Mouse (Mus musculus) yolk sac, embryonic 10.5 days (tissue): Measurements from ENCODE around the gene Azi2.

Experiments used
- DNase-seq: peaks from one replicate; pipeline ENCODE4 v3.0.0-alpha.2; 2017; ENCODE audit warnings: low spot score

Azi2 gene

GRCm38 (mm10) chr9:118040218-118041021, at the start of gene Azi2:
Gene Azi2 (plus strand): TSS chr9:118040499.
- peak; percentile 97 for DNase-seq

DNA sequence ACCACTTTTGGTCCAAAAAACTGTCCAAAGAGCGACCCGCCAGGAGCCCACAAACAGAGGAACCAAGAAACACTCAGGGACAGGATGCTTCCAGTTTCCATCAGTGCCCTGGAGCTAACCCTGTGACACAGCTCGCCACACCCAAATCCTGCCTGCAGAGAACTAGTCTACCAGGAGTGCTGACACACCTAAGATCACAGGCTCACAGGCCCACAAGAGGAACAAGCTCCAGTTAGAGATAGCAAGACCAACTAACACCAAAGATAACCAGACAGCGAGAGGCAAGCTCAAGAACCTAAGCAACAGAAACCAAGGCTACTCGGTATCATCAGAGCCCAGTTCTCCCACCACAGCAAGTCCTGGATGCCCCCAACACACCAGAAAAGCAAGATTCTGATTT, 43.7 kb upstream of the Azi2 start:
- DNase-seq, result no peak

GRCm38 (mm10) chr9:118001488-118001887, 38.8 kb upstream of the Azi2 start:
- DNase-seq, result no peak

DNA sequence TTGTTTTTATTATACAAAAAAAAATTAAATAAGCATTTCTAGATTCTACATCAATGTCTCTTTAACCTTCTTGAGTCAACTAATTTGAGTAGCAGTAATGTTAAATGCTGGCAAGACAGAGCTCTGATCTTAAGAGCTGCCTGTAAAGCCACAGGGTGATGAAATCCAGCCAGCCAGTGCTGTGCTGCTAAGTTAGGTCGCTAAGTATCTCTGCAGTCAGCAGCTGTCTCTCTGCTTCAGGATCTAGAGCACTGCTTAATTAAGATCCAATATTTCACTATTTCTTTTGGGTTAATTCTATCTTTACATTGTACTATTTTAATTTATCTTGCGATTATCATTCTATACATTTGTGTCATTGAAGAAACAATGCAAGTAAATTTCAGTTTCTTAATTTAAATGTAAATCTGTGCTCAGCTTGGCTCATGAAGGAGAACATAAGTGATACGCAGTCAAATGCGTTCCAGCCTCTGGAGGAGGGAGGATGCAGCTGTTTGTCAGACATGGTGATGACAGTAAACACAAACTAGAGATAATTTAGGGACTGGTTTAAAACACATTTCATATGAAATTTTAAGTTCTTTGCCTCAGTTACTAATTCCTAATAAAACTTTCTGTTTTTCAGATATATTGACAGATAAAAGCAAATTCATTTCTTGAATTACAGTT, 36.9 kb upstream of the Azi2 start:
- DNase-seq, result no peak

- no peak for DNase-seq
Observed at GRCm38 (mm10) chr9:118003937-118004336, 36.4 kb upstream of the Azi2 start.

- no peak for DNase-seq
Observed at GRCm38 (mm10) chr9:118012928-118013327, 27.4 kb upstream of the Azi2 start.

GRCm38 (mm10) chr9:118024966-118025365, 15.3 kb upstream of the Azi2 start:
- no peak for DNase-seq

DNA sequence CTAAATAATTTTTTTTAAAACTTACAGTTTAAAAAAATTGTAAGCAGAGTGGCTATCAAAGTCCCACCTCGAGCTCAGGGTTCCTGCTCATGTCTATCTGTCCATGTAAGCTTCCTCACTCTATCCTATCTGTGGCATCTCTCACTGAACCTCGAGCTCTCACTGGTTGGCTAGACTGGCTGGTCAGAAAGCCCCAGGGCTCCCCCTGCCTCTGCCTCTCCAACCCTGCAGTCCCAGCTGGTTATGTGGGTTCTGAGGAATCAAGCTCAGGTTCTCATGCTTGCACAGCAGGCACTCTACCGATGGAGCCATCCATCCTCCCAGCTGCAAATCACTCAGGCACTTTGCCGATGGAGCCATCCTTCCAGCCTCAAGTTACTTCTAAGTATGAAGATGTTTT, 10.8 kb upstream of the Azi2 start:
- no peak for DNase-seq

- DNase-seq, result no peak
Observed at GRCm38 (mm10) chr9:118030252-118030651, 10.0 kb upstream of the Azi2 start.

DNA sequence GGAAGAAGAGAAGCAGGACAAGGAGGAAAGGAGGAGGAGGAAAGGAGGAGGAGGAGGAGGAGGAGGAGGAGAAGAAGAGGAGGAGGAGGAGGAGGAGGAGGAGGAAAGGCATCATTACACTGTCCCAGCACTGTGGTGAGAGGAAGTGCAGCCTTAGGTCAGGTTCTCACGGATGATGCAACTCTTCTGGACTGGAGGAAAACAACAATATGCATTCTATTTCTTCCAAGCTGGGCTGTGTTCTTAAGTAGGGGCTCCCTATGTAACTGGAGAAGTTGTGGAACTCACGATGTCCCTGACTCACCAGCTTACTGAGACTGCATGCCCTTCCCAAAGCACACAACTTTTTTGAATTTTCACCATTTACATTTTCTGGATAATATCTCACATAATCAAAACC, 8.6 kb upstream of the Azi2 start:
- no peak for DNase-seq

GRCm38 (mm10) chr9:118034990-118035389, 5.3 kb upstream of the Azi2 start:
- DNase-seq, result no peak

DNA sequence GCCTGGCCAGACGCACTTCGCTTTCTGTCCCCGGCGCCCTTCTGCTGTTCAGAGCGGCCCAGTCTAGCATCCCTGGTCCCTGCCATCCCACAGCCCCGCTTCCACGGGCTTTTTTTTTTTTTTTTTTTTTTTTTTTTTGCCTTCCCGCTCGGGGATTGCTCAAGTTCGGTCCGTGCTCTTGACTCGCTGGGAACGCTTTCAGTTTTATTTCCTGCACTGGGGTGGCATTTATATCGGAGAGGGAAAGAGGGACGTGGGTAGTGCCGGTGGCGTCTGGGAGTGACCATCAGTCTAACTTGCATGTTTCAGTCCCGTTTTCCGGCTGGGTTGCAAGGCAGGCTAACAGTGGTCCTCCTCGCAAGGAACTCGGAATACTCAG, 712 bp downstream of the Azi2 start:
- DNase-seq, result no peak

DNA sequence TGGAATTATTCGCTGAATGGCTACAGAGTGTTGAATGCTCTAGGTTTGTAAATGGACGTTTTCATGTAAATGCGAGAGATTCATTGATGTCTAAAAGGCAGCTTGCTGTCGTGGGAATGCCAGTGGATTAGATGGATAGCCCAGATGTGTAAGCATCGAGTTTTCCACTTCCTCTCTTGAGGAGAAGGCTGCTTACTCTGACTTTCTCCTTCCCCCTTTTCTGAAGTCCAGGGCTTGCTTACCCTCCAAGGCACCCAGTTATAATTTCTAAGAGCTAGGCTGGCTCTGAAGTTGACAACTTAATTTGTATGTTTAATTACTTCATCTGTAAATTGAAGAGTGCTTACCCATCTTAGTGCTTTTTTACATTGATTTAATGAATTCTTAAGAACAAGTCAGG, 1.3 kb downstream of the Azi2 start:
- DNase-seq, result no peak

- DNase-seq, result no peak
Observed at GRCm38 (mm10) chr9:118042738-118043137, 2.4 kb downstream of the Azi2 start.

- no peak for DNase-seq
Observed at GRCm38 (mm10) chr9:118043581-118043980, 3.3 kb downstream of the Azi2 start.

GRCm38 (mm10) chr9:118045011-118045533, 4.8 kb downstream of the Azi2 start:
- DNase-seq, result no peak

DNA sequence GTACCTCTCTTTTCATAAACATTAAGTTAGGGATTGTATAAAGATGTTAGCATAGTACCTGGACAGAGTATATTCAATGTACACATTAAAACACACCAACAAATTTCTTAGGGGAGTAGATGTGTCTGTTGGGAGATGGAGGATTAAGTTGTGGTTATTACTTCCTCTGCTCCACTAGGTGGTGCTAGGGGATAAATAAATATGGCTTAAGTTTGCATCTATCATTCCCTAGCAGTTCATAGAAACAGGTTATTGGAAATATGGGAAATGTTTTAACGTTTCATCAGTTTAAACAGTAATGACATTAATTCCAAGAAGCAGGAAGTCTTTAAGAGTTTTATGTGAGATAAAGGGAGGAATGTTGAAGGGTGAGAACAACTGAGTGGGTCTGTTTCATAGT, 13.0 kb downstream of the Azi2 start:
- no peak for DNase-seq

DNA sequence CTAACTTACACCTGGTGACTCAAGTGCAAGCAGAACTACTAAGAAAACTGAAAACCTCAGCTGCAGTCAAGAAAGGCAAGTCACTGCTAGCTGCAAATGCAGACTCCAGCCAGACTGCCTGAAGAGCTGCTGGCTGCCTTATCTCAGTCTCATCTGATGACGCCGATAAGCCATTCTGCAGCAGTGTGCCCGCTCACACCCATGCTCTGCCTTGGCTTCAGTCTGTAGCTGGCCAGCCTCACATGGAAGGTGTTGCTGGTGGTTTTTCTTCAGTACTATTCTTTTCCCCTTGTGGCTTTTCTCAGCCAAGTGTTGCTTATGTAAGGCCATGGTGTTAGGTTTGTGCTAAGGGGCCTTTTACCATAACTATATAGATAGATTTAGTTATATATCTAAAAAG, 18.8 kb downstream of the Azi2 start:
- DNase-seq, result no peak

DNA sequence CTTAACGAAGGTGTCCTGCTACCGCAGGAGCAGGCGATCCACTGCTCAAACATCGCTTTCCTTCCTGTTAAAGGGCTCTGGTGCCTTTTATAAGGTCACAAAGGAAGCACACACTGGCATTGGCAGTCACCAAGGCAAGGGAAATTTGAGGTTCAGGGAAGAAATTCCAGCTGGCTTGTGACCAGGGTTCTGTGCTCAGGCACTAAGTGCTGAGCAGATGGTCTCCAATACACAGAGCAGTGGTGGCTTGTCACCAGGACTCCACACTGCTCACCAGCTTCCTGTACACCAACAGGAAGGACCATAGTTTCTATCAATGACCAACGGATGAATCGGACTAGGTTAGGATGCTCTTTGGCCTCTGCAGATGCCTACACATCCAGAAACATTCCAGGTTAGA, 30.1 kb downstream of the Azi2 start:
- no peak for DNase-seq

GRCm38 (mm10) chr9:118071337-118071736, 31.0 kb downstream of the Azi2 start:
- no peak for DNase-seq

DNA sequence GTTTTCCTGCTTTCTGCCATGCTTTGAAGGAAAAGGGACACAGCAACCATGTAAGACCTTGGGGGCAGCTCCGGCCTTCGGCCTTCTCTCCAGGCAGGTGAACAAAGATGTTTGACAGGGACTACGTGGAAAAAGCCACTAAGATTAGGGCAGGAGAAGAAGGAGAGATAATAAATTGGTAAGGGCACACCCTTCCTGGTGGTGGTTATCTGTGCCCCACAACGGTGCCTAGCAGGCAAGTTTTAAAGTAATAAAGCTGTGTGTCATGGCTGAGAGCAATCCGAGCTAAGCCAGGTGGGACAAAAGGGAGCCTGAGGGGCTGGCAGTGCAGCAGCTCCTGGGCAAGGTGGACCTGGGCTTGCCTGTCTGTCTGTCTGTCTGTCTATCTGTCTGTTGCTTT, 31.8 kb downstream of the Azi2 start:
- no peak for DNase-seq

DNA sequence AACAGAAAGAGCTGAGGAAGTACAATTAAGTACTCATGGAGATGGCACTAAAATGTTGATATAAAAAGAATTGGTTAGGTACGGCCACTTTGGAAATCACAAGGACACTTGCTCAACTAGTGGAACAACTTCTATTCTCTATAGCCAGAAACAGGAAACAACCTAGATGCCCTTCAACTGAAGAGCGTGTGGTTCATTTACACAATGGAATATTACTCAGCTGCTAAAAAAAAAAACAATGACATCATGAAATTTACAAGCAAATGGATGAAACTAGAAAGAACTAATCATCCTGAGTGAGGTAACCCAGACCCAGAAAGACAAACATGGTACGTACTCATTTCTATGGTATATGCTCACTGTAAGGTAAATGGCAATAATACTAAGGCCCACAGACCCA, 33.1 kb downstream of the Azi2 start:
- no peak for DNase-seq

DNA sequence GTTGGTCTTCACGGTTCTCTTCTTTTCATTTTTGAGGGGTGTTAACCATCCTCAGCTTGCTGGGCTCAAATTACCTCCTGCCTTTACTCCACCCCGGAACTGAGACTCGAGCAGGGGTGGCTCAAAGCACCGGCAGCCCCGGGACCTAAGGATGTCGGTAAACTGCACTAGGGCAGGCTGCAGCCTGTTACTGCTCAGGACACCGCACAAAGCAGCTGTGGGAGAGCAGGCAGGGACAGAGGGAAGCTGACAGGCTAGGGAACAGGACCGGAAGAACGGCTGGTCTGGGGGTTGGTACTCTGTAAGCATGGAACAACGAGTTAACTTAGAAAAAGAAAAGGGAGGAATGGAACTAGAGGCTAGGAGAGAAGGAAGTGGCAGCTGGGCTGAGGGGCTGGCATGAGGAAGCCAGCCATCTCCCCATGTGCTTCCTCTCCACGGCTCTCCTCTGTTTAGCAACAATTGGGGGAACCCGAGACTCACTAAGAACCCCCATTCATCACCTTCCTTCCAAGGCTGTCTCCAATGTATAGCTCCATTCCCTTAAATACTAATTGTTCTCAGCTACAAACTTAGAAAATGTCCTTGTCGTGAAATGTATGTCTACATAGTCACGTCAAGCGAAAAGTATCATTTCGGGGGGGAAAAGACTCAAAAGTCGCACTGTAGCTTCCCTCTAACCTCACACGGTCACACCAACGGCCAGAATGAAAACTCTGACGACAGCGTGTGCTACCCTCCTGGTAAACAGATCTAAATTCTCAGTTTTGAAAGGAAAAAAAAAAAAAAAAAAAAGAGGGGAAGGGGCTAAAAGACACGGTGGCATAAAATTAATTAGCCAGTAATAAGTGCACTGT, 42.5 kb downstream of the Azi2 start:
- DNase-seq, result no peak
